In genomic region chr17:35868165-35868820, GRCm38 (mm10) we compare ENCODE assay signal across 8 mouse cellular contexts. TPM values are rescaled to one million over a fixed set of nuclear protein-coding genes. Genes with fewer than 3 reads are reported as not detected.
DNase-seq lines count a peak whose midpoint lies in the region; TF ChIP-seq lines count a peak whose summit lies in the region.

No protein-coding gene starts in this region.

- intact Hi-C loops in heart, postnatal 36 days (cut with DNase I) = no loop called here

- TF ChIP-seq CTCF in kidney, adult 2 months (conservative IDR thresholded peaks at IDR 0.05; ENCODE audit: insufficient read depth, insufficient read length, low read depth, low read length) = no peak
- no peak for TF ChIP-seq CTCF in liver, adult 2 months (IDR thresholded peaks at IDR 0.05; ENCODE audit: low read depth, low read length)

- H3K79me2 ChIP-seq in liver, adult 2 months (ENCODE audit: control insufficient read depth, insufficient read depth, low read length) = no peaks in the 10 kb centered on the region

- peak overlapping the region; percentile 87 for H3K9ac ChIP-seq in liver, adult 2 months (ENCODE audit: low read depth, low read length)

- H3K27me3 ChIP-seq in kidney, adult 2 months (replicated peaks; ENCODE audit: control insufficient read depth, insufficient read depth, low read length) = no peaks in the 10 kb centered on the region
- H3K27me3 ChIP-seq in liver, adult 2 months (ENCODE audit: control insufficient read depth, insufficient read depth, low read length) = peaks cover 6% of the 10 kb centered on the region; the same call in 1 of the 2 replicates

- H3K4me3 ChIP-seq in kidney, adult 2 months (ENCODE audit: insufficient read depth, low read depth, low read length) = peak overlapping the region; percentile 58
- H3K4me3 ChIP-seq in brown adipose tissue, adult 24 weeks (ENCODE audit: insufficient read depth, low read depth, low read length) = peak overlapping the region; percentile 78
- H3K4me3 ChIP-seq in liver, adult 2 months (ENCODE audit: insufficient read depth, low read depth, low read length) = peak overlapping the region; percentile 77

- no peaks in the 10 kb centered on the region for H3K36me3 ChIP-seq in kidney, adult 2 months (ENCODE audit: control insufficient read depth, insufficient read depth, low read length)
- H3K36me3 ChIP-seq in liver, adult 2 months (ENCODE audit: control insufficient read depth, insufficient read depth, low read length) = no peaks in the 10 kb centered on the region

- H3K4me1 ChIP-seq in kidney, adult 2 months (ENCODE audit: control insufficient read depth, insufficient read depth, low read length) = no peaks in the 10 kb centered on the region; the same call in 1 of the 2 replicates
- peaks cover 6% of the 10 kb centered on the region; the same call in 1 of the 2 replicates for H3K4me1 ChIP-seq in brown adipose tissue, adult 24 weeks (ENCODE audit: control insufficient read depth, insufficient read depth, insufficient read length, low read length)
- H3K4me1 ChIP-seq in liver, adult 2 months (ENCODE audit: control insufficient read depth, insufficient read depth, low read length) = peaks cover 6% of the 10 kb centered on the region

- 34% methylated on average over 16 of the region's 17 CpGs for WGBS in kidney, adult 2 months
- 54% methylated on average over 17 of the region's 17 CpGs for WGBS in liver, adult 2 months

- DNase-seq in kidney, adult 2 months = peak; percentile 49
- no peak for DNase-seq in kidney, adult 11 months
- peak; percentile 42 to 62 for DNase-seq in heart, postnatal 36 days
- peak; percentile 10 for DNase-seq in liver, adult 2 months (ENCODE audit: extremely low read depth, low read depth, low spot score)
- peak; percentile 70 for DNase-seq in naive thymus-derived CD4-positive, alpha-beta T cell, adult 2 months (ENCODE audit: low read depth)
- DNase-seq in right cerebral cortex, postnatal 14 days = no peak
- no peak for DNase-seq in layer of hippocampus, postnatal 10 days (ENCODE audit: low spot score in 2 of 2)

- peak overlapping the region; percentile 36 for H3K27ac ChIP-seq in kidney, adult 2 months (ENCODE audit: insufficient read depth, low read depth, low read length)
- H3K27ac ChIP-seq in brown adipose tissue, adult 24 weeks (replicated peaks; ENCODE audit: low read depth, low read length) = peak overlapping the region; percentile 99
- H3K27ac ChIP-seq in liver, adult 2 months (replicated peaks; ENCODE audit: insufficient read depth, low read depth, low read length) = peak overlapping the region; percentile 84

- TF ChIP-seq POLR2A in kidney, adult 2 months (IDR thresholded peaks at IDR 0.05; ENCODE audit: low read depth, low read length) = no peak
- no peak for TF ChIP-seq POLR2A in liver, adult 2 months (IDR thresholded peaks at IDR 0.05; ENCODE audit: extremely low read depth, insufficient read depth, low read length)

RNA-seq across cellular contexts. Expression of gene Ppp1r18, which starts 2.9 kb away (rescaled TPM):
- polyA plus RNA-seq in kidney, adult 2 months (2012; rRNA removed) = 12.4 and 17.8 TPM in 2 replicates
- polyA plus RNA-seq in brown adipose tissue, adult 24 weeks (2012; ENCODE audit: insufficient read depth, insufficient read length, missing spikeins) = 7.4 and 8.8 TPM in 2 replicates
- total RNA-seq in heart, postnatal 36 days (2021) = 10 to 100 TPM; 15.6 to 17.0 TPM
- total RNA-seq in liver, adult 2 months (2014; rRNA removed) = 2.0 and 3.8 TPM in 2 replicates
- 4.7 and 5.5 TPM in 2 replicates for polyA plus RNA-seq in liver, adult 2 months (2012; rRNA removed)
- 10 to 100 TPM; 15.6 to 16.3 TPM for total RNA-seq in layer of hippocampus, postnatal 10 days (2021)

RNA-seq across cellular contexts. Expression of gene Nrm, which starts 7.2 kb away (rescaled TPM):
- polyA plus RNA-seq in kidney, adult 2 months (2012; rRNA removed) = 4.0 and 6.3 TPM in 2 replicates
- polyA plus RNA-seq in brown adipose tissue, adult 24 weeks (2012; ENCODE audit: insufficient read depth, insufficient read length, missing spikeins) = 1.4 and 2.8 TPM in 2 replicates
- 1 to 10 TPM; 2.3 to 2.4 TPM for total RNA-seq in heart, postnatal 36 days (2021)
- 0.18 and 2.4 TPM in 2 replicates for total RNA-seq in liver, adult 2 months (2014; rRNA removed)
- polyA plus RNA-seq in liver, adult 2 months (2012; rRNA removed) = 1.4 and 2.4 TPM in 2 replicates
- 1 to 10 TPM; 5.2 to 5.7 TPM for total RNA-seq in layer of hippocampus, postnatal 10 days (2021)

RNA-seq across cellular contexts. Expression of gene Dhx16, which starts 11.3 kb away (rescaled TPM):
- polyA plus RNA-seq in kidney, adult 2 months (2012; rRNA removed) = 50.1 and 65.0 TPM in 2 replicates
- 17.0 and 26.4 TPM in 2 replicates for polyA plus RNA-seq in brown adipose tissue, adult 24 weeks (2012; ENCODE audit: insufficient read depth, insufficient read length, missing spikeins)
- total RNA-seq in heart, postnatal 36 days (2021) = 10 to 100 TPM; 19.2 to 22.2 TPM
- total RNA-seq in liver, adult 2 months (2014; rRNA removed) = 18.5 and 25.8 TPM in 2 replicates
- polyA plus RNA-seq in liver, adult 2 months (2012; rRNA removed) = 41.4 and 52.2 TPM in 2 replicates
- 10 to 100 TPM; 26.1 to 36.5 TPM for total RNA-seq in layer of hippocampus, postnatal 10 days (2021)

RNA-seq across cellular contexts. Expression of gene Mdc1, which starts 27.0 kb away (rescaled TPM):
- polyA plus RNA-seq in kidney, adult 2 months (2012; rRNA removed) = 5.7 TPM in 2 replicates
- polyA plus RNA-seq in brown adipose tissue, adult 24 weeks (2012; ENCODE audit: insufficient read depth, insufficient read length, missing spikeins) = 3.0 and 3.3 TPM in 2 replicates
- 10 to 100 TPM; 12.2 to 14.2 TPM for total RNA-seq in heart, postnatal 36 days (2021)
- total RNA-seq in liver, adult 2 months (2014; rRNA removed) = 3.0 and 3.5 TPM in 2 replicates
- polyA plus RNA-seq in liver, adult 2 months (2012; rRNA removed) = 1.7 and 2.4 TPM in 2 replicates
- total RNA-seq in layer of hippocampus, postnatal 10 days (2021) = 10 to 100 TPM; 15.8 to 16.2 TPM

RNA-seq across cellular contexts. Expression of gene 2310061I04Rik, which starts 28.9 kb away (rescaled TPM):
- polyA plus RNA-seq in kidney, adult 2 months (2012; rRNA removed) = 118 and 132 TPM in 2 replicates
- polyA plus RNA-seq in brown adipose tissue, adult 24 weeks (2012; ENCODE audit: insufficient read depth, insufficient read length, missing spikeins) = 125 and 142 TPM in 2 replicates
- 100 to 1,000 TPM; 109 to 112 TPM for total RNA-seq in heart, postnatal 36 days (2021)
- 4.9 and 7.0 TPM in 2 replicates for total RNA-seq in liver, adult 2 months (2014; rRNA removed)
- polyA plus RNA-seq in liver, adult 2 months (2012; rRNA removed) = 35.3 and 37.4 TPM in 2 replicates
- total RNA-seq in layer of hippocampus, postnatal 10 days (2021) = 10 to 100 TPM; 69.4 to 77.2 TPM

Comparison
In these comparisons a context has a peak if more than half of its experiments do, and no peak if none do; other contexts are left out.
1. DNase-seq: peak in kidney, adult 2 months (single experiment), heart, postnatal 36 days (2 of 2), liver, adult 2 months (single experiment) and naive thymus-derived CD4-positive, alpha-beta T cell, adult 2 months (single experiment); none in kidney, adult 11 months (single experiment), right cerebral cortex, postnatal 14 days (single experiment) and layer of hippocampus, postnatal 10 days (0 of 2).
2. H3K27ac ChIP-seq: peak in every context shown above with its lines; median percentile 99 in brown adipose tissue, adult 24 weeks; 84 in liver, adult 2 months; 36 in kidney, adult 2 months.
3. Peak in every context shown above with its lines, with median percentiles within 50 percentile points of each other: H3K4me3 ChIP-seq.